Mouse (Mus musculus): ENCODE data around the gene Poldip2.
A peak's percentile ranks its signal among the peaks of the same experiment; 100 is the strongest.

DNA sequence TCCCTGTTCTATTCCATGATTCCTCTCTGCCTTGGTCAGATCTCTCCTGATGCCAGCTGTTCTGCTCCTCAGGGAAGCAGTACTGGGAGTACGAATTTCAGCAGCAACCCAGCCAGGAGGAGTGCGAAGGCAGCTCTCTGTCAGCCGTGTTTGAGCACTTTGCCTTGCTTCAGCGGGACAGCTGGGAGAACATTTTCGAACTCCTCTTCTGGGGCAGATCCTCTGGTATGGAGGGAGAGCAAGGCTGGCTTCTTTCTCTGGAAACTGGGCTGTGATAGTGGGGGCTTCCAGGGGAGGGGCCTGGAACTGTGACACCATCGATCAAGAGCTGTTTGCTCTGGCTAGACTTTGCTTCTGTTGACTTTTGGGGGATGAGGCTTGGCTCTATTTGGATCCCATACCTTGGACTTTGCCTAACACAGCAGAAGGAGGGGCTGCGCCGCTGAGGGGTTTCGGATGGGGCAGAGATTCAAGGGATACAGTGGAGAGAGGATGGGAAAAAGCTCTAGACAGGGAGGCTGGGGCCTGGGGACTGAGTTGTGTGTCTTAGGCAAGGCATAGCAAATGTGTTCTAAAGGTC, 11.3 kb upstream of the Poldip2 start:
- TF ChIP-seq CTCF (IDR thresholded peaks at IDR 0.05; ENCODE audit: low read depth): no peak
- peak; percentile 53; the same call in 1 of the 2 replicates for TF ChIP-seq EP300 (IDR thresholded peaks at IDR 0.05; ENCODE audit: low read depth)

All from liver, postnatal 0 days (tissue).